Mouse (Mus musculus) kidney, embryonic 15.5 days (tissue): Measurements from ENCODE around the gene Magi1. TPM values are rescaled to one million over a fixed set of nuclear protein-coding genes. Genes with fewer than 3 reads are reported as not detected.

Experiments used
- ATAC-seq: fragments of 200-750 bp; cut with Nextera tagmentation; replicated peaks from 2 replicates; pipeline ENCODE4 v1.8.0; 2017; ENCODE audit warnings: moderate TSS enrichment; ENCODE audit not compliant: low FRiP score
- H3K27ac ChIP-seq: fragments of 300-500 bp; sonication (generic); 2 replicates; pipeline ENCODE4 v1.5.1; 2015; ENCODE audit warnings: mild to moderate bottlenecking, inconsistent platforms
- H3K27me3 ChIP-seq: fragments of 300-500 bp; sonication (generic); 2 replicates; pipeline ENCODE4 v1.6.1; 2015; ENCODE audit warnings: inconsistent platforms
- H3K36me3 ChIP-seq: fragments of 300-500 bp; sonication (generic); 2 replicates; pipeline ENCODE4 v1.6.1; 2015; ENCODE audit warnings: inconsistent platforms
- H3K4me1 ChIP-seq: fragments of 300-500 bp; sonication (generic); 2 replicates; pipeline ENCODE4 v1.6.1; 2015; ENCODE audit warnings: inconsistent platforms
- H3K4me2 ChIP-seq: fragments of 300-500 bp; sonication (generic); 2 replicates; pipeline ENCODE4 v1.6.1; 2015; ENCODE audit warnings: moderate library complexity, mild to moderate bottlenecking, inconsistent platforms
- H3K4me3 ChIP-seq: fragments of 300-500 bp; sonication (generic); replicated peaks from 2 replicates; pipeline ENCODE4 v1.5.1; 2015; ENCODE audit warnings: mild to moderate bottlenecking, inconsistent platforms
- H3K9ac ChIP-seq: fragments of 300-500 bp; sonication (generic); 2 replicates; pipeline ENCODE4 v1.6.1; 2015; ENCODE audit warnings: mild to moderate bottlenecking, inconsistent platforms
- H3K9me3 ChIP-seq: fragments of 300-500 bp; sonication (generic); replicated peaks from 2 replicates; pipeline ENCODE4 v1.6.1; 2016; ENCODE audit warnings: inconsistent platforms
- WGBS: fragments of 180-500 bp; shearing (Covaris S2); methylation state at CpG from one replicate; pipeline ENCODE4 v1.1.7; 2015; ENCODE audit warnings: mixed read lengths; 5-methylcytosine and 5-hydroxymethylcytosine counted together
- polyA plus RNA-seq: library from polyadenylated mRNA; unstranded; fragments of >200 nt; fragmentation: Nextera tagmentation; extraction: Ambion mirVana; gene quantifications from 2 replicates; pipeline ENCODE4 v1.2.1, GENCODE M21; 2015

The Magi1 gene
- polyA plus RNA-seq, 1 experiment from 2014 or later = 9.8 TPM

DNA sequence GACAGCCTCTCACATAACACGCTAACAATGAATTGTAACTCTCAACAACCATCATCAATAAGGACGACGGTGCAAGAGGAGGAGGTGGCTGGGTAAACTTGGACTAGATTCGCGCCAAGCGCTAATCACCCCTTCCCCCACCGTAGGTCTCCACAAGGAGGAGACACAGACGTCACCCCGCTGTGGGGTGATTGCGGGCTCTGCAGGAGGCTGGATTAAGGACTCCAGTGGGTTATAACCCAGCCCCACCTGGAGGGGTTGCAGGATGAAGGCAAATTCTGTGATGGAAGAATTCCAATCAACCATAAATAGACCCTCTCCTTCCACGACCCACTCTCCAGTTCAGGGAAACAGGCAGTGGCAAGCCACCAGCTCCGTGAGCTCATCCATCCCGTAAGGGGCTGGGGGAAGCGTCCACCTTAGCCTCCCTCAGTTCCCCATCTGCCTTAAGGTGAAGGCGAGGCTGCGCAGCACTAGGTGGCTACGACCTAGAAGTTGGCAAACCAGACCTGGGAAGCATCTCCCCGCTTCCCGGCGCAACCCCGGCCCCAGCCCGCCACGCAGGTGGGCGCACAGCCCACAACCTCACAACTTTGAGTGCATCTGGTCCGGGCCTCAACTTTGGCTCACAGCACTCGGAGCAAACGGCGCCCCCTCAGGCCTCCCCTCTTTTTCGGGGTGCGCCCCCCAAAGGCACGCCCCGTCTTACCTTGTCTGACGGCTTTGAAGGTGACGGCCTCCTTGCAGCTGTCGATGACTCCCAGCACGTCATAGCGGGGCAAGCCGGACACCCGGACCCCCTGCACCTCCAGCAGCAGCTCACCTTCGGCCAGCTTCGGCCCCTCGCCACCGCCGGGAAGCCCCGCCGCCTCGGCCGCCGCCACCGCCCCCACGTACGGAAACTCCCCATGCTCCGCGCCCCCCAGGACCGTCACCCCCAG is 1.1 kb downstream of the Magi1 start:
- Histone ChIP-seq H3K9me3 (no peaks in the 10 kb centered on the region), H3K9ac (peak overlapping the region; percentile 81), H3K27ac (peak overlapping the region; percentile 99), H3K4me1 (peaks cover 25% of the 10 kb centered on the region), H3K4me2 (peak overlapping the region; percentile 95), H3K36me3 (no peaks in the 10 kb centered on the region), H3K27me3 (no peaks in the 10 kb centered on the region), H3K4me3 (peak overlapping the region; percentile 86)
- ATAC-seq = peak; percentile 15; the same call in 1 of the 2 replicates
- WGBS = under 1% methylated on average over 55 of the region's 55 CpGs

DNA sequence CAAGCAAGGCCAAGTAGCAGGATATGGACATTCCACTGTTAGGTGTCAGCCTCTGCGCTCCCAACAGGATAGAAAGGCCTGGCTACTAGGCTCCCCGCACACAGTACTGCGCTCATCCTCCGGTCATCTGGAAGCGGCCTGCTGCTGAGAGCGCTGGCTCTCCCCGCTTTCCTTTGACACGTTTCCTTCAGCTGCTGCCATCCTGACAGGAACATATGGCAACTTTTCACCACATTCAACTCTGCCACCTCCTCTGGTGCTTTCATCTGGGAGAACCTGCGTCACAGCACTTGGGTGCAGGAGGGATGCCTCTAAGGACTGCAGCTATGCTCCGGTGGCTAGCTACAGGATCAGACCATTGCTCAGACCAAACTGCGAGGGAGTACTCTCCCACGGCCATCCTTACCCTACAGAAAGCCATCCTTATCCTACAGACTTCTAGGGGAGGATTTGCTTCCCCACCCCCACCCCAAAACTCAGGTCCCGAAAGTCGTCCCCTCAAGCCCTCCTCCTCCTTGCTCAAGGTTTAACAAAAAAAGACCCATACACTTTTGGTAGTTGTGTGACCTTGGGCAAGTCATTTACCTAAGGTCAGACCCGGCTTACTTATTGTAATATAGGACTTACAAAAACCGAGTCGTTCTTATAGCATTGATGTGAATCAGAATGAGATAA is 2.0 kb downstream of the Magi1 start:
- Histone ChIP-seq H3K36me3 (no peaks in the 10 kb centered on the region), H3K9me3 (no peaks in the 10 kb centered on the region), H3K27me3 (no peaks in the 10 kb centered on the region), H3K27ac (no peak overlapping the region), H3K9ac (peak overlapping the region; percentile 81), H3K4me3 (peak overlapping the region; percentile 86), H3K4me2 (peak overlapping the region; percentile 95), H3K4me1 (peaks cover 25% of the 10 kb centered on the region)
- ATAC-seq = no peak
- WGBS = 8% methylated on average over 17 of the region's 17 CpGs

DNA sequence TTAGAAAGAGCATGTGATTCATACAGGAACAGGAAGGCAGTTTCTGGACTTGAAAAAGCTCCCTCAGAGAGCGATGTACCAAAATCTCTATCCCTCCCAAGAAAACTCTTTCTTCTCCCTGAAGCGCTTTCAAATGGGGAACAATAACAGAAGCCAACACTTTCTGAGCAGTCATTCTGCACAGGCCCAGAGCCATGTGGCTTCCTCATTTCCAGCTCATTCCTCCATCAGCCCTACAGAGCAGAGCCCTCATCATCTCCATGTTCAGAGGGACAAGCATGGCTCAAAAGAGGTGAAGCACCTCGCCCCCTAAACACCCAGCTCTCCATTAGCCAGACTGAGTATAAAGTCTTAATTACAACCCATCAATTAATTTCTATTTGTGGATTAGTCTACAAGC is 9.8 kb downstream of the Magi1 start:
- WGBS = 90% methylated on average over 3 of the region's 3 CpGs

DNA sequence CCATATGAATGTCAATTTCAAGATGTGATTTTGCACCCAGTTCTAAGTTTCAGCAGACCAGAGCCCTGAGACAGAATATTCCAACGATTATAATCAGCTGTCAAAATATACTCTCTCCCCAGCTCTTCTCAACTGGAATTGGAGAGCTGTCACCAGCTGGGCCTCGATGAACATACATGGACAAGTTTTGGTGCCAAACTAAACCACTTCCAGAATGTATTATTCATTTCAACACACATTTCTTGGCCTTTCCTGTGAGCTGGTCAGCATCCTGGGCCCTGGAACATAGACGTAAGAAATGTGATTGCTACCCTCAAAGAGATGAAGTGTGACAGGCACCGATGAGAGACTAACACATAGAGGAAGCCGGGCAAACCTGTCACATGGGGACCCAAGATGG is 13.7 kb downstream of the Magi1 start:
- Histone ChIP-seq H3K27me3 (no peaks in the 10 kb centered on the region), H3K4me1 (peaks cover 16% of the 10 kb centered on the region), H3K9ac (no peak overlapping the region), H3K9me3 (no peaks in the 10 kb centered on the region), H3K36me3 (no peaks in the 10 kb centered on the region), H3K27ac (no peak overlapping the region), H3K4me2 (no peak overlapping the region), H3K4me3 (no peak overlapping the region)
- WGBS = 79% methylated on average over 5 of the region's 5 CpGs
- no peak for ATAC-seq

More for the DNA sequence above, 9.8 kb downstream of the Magi1 start:
- Histone ChIP-seq H3K4me1 (peaks cover 13% of the 10 kb centered on the region), H3K4me2 (no peak overlapping the region), H3K36me3 (no peaks in the 10 kb centered on the region), H3K27ac (no peak overlapping the region), H3K9me3 (no peaks in the 10 kb centered on the region), H3K4me3 (no peak overlapping the region), H3K27me3 (no peaks in the 10 kb centered on the region), H3K9ac (no peak overlapping the region)
- no peak for ATAC-seq

DNA sequence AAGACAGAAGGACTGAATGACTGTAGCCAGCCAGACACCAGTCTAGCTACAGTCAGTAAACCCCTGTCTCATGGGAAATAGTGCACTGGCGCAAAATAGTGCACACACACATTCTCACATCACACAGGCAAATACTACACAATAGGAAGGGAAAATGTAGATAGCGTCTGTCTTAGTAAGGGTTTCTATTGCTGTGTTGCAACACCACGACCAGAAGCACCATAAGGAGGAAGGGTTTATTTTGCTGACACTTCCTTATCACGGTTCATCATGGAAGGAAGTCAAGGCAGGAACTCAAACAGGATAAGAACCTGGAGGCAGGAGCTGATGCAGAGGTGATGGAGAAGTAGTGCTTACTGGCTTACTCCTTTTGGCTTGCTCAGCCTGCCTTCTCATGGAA is 14.5 kb downstream of the Magi1 start:
- Histone ChIP-seq H3K4me1 (peaks cover 16% of the 10 kb centered on the region), H3K9ac (no peak overlapping the region), H3K27me3 (no peaks in the 10 kb centered on the region), H3K27ac (no peak overlapping the region), H3K4me3 (no peak overlapping the region), H3K4me2 (no peak overlapping the region), H3K9me3 (no peaks in the 10 kb centered on the region), H3K36me3 (no peaks in the 10 kb centered on the region)
- ATAC-seq = no peak
- 82% methylated on average over 4 of the region's 4 CpGs for WGBS

DNA sequence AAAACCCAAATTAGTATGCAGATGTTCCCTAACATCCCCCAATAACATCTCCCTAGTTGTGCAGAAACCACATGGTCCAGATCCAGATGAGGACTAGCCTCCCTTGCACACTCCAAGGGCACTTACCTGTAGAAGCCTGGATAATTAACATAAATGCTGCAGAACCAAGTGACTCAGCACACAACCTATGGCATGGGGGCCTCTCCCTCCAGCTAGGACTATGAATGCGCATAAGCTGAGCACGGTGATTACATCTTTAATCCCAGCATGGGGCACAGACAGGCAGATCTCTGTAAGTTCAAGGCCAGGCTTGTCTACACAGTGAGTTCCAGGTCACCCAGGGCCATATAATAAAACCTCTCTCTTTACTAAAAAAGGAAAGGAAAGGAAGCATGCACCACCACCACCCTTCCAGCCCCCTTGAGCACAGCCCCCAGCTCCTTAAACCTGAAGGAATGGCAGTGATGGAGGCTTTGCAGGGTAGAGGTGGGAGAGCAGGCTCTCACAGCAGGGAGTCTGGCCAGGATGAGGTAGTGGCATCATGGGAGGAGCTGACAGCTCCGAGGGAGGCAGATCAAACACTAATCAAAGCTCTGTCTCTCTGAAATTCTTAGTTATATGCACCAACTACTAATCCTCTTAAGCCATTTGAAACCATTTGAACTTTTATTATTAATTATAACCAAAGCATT is 18.3 kb downstream of the Magi1 start:
- no peak overlapping the region for H3K4me3 ChIP-seq
- no peak overlapping the region for H3K9ac ChIP-seq
- no peak overlapping the region for H3K27ac ChIP-seq
- no peaks in the 10 kb centered on the region for H3K27me3 ChIP-seq
- peaks cover 4% of the 10 kb centered on the region; the same call in 1 of the 2 replicates for H3K4me1 ChIP-seq
- H3K36me3 ChIP-seq = no peaks in the 10 kb centered on the region
- H3K9me3 ChIP-seq = no peaks in the 10 kb centered on the region
- no peak for ATAC-seq
- H3K4me2 ChIP-seq = no peak overlapping the region
- 71% methylated on average over 3 of the region's 3 CpGs for WGBS

DNA sequence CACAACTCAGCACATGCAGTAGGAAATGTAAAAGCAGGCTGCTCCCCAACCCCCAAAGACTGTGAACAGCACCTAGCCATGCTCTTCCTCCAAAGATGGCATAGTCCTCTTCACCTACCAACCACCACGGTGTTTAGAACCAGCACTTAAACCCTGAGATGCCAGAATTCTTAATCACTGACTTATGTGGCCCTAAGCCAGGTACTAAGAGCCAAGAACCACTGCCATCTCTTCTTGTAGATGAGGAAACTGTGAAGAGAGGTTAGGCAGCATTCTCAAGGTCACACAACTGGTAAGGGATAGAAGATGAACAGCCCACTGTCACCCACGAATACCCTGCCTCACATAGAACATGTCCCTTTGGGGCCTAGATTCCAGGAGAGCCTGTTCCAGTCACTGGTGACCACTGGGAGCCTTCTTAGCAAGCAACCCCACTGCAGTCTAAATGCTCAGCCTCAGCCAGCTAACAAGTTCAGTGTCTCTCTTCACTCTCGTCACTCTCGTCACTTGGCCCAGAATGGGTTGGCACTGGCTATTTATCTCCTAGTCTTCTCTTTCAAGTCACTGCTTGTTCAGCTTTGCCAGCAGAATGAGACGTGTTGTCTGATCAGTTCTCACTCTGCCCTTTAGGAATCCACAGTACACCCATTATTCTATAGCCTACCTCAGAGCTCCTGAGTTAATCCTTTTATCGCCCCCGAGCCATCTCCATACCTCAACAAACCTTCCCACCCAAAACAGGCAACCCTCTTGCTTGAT is 19.4 kb downstream of the Magi1 start:
- no peaks in the 10 kb centered on the region for H3K27me3 ChIP-seq
- no peak for ATAC-seq
- H3K4me1 ChIP-seq = peaks cover 4% of the 10 kb centered on the region; the same call in 1 of the 2 replicates
- WGBS = 83% methylated on average over 7 of the region's 7 CpGs
- no peak overlapping the region for H3K9ac ChIP-seq
- no peak overlapping the region for H3K4me2 ChIP-seq
- H3K4me3 ChIP-seq = no peak overlapping the region
- no peaks in the 10 kb centered on the region for H3K9me3 ChIP-seq
- no peaks in the 10 kb centered on the region for H3K36me3 ChIP-seq
- no peak overlapping the region for H3K27ac ChIP-seq

DNA sequence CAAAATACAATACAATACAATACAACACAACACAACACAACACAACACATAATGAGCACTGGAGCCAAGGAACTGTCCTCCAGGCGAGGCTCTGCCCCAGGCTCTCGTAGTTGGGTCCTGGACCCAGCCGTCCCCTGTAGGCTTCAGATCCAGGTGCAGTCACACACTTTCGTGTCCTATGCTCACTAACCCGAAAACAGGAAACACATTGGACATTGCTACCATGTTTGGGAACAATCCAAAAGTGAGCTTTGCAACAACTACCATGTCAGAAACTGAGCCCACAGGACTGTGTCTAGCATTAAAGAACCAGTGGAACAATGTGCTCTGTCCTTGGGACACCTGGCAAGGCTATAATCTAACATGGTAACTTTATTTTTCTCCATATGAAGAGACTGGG is 22.9 kb downstream of the Magi1 start:
- Histone ChIP-seq H3K9ac (no peak overlapping the region), H3K27ac (no peak overlapping the region), H3K27me3 (no peaks in the 10 kb centered on the region), H3K4me2 (no peak overlapping the region), H3K9me3 (no peaks in the 10 kb centered on the region), H3K4me3 (no peak overlapping the region), H3K4me1 (peaks cover 32% of the 10 kb centered on the region), H3K36me3 (no peaks in the 10 kb centered on the region)
- WGBS = 93% methylated on average over 5 of the region's 5 CpGs
- ATAC-seq = no peak

DNA sequence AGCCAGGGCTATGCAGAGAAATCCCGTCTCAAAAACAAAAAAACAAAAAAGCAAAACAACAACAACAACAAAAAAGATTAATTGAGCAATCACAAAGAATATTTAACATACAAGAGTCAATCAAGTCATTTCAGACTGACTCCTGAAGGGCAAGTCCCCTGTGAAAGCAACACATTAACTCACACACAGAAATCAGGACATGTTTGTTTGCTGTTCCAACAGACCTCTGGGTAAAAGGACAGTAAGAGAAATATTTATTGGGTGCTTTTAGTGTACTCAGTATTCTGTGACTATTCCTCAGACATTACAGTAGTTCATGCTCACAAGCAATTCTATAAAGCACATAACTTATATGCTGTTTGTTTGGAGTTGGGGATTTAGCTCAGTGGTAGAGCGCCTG is 23.7 kb downstream of the Magi1 start:
- no peak overlapping the region for H3K4me3 ChIP-seq
- no peak overlapping the region for H3K9ac ChIP-seq
- H3K9me3 ChIP-seq = no peaks in the 10 kb centered on the region
- no peak overlapping the region for H3K27ac ChIP-seq
- WGBS = 97% methylated on average over 2 of the region's 2 CpGs
- no peaks in the 10 kb centered on the region for H3K27me3 ChIP-seq
- no peak for ATAC-seq
- H3K4me2 ChIP-seq = no peak overlapping the region
- H3K4me1 ChIP-seq = peaks cover 37% of the 10 kb centered on the region
- H3K36me3 ChIP-seq = no peaks in the 10 kb centered on the region

DNA sequence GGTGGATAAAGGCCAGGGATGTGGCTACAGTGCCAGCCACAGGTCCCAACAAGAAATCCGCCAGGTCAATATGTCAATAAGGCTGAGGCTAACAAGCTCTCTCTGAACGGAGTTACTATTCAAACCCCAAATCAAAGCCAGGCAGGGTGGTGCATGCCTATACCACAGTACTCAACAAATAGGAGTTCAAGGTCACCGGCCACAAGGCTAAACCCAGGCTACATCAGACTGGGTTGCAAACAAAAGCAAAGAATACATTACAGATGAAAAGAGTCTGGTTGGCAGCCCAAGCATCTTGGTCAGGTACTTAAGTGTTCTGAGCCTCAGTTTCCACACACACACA is 25.9 kb downstream of the Magi1 start:
- Histone ChIP-seq H3K4me3 (no peak overlapping the region), H3K27me3 (no peaks in the 10 kb centered on the region), H3K4me1 (peaks cover 52% of the 10 kb centered on the region), H3K27ac (peak overlapping the region; percentile 64), H3K4me2 (no peak overlapping the region), H3K36me3 (no peaks in the 10 kb centered on the region), H3K9ac (no peak overlapping the region), H3K9me3 (no peaks in the 10 kb centered on the region)
- 93% methylated on average over 3 of the region's 3 CpGs for WGBS
- 0 out of 2 replicates have a peak, but pooled peaks have one; percentile 6 for ATAC-seq

DNA sequence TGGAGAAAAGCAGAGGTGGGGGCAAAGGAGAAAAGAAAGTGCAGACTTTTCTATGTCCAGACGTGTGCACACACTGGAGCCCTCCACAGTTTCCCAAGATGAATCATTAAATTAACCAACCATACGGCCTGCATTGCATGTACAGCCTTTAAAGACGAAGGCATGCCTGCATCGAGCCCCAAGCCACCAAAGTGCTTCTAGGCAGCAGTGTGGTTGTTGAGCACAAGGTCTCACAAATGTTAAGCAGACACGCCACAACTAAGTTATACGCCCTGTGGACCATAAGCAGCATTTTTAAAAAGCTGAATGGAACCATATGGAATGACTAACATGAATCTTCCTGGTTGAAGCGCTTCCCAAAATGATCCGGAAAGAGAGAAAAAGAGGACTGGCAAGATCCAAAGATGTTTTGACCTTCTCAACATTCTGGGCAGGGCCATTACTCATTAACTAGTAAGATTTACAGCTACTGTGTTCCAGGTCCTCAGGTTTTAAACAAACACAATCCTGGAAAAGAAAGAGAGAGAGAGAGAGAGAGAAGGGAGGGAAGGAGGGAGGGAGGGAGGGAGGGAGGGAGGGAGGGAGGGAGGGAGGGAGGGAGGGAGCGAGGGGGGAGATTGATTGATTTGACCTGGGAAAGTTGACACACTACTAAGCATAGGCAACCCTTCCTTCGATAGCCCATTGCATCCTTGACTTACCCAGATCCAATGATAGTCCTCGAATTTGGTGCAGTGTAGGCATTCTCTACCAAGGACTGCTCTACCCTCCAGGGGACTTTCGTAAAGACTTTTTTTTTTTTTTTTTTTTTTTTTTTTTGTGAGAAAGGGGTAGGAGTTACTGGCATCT is 26.5 kb downstream of the Magi1 start:
- Histone ChIP-seq H3K36me3 (no peaks in the 10 kb centered on the region), H3K4me3 (no peak overlapping the region), H3K9ac (no peak overlapping the region), H3K4me2 (peak overlapping the region; percentile 15; the same call in 1 of the 2 replicates), H3K27ac (peak overlapping the region; percentile 88), H3K4me1 (peaks cover 52% of the 10 kb centered on the region), H3K9me3 (no peaks in the 10 kb centered on the region), H3K27me3 (no peaks in the 10 kb centered on the region)
- 33% methylated on average over 12 of the region's 12 CpGs for WGBS
- ATAC-seq = peak; percentile 56; the same call in 1 of the 2 replicates
